Mouse (Mus musculus): Measurements from ENCODE around the gene March6.

DNA sequence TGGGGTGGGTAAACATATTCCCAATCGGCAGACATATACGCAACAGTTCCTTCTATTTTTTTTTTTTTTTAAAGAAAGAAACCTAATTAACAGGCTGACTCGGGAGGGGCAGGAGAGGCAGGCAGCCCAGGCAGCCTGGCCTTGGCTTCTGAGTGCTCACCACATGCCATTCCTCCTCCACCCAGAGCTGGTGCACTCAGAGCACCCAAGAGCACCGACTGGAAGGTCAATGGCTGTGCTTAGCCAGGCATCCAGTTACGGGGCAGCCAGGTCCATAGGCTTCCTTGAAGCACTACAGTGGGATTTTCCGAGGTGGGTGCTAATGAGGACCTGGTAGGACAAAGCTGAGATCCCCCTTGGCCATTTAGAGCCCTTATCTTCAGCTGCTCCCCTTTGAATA lies 88.9 kb downstream of the March6 start:
- TF ChIP-seq CTCF (IDR thresholded peaks at IDR 0.05; ENCODE audit: borderline replicate concordance, control insufficient read depth, extremely low read depth, insufficient read depth, low read length, poor library complexity) (no peak), POLR2A (IDR thresholded peaks at IDR 0.05; ENCODE audit: control insufficient read depth, extremely low read depth, insufficient read depth, low read length, poor library complexity) (no peak)
